Mouse (Mus musculus): ENCODE measurements around the gene Dnajc22.

DNA sequence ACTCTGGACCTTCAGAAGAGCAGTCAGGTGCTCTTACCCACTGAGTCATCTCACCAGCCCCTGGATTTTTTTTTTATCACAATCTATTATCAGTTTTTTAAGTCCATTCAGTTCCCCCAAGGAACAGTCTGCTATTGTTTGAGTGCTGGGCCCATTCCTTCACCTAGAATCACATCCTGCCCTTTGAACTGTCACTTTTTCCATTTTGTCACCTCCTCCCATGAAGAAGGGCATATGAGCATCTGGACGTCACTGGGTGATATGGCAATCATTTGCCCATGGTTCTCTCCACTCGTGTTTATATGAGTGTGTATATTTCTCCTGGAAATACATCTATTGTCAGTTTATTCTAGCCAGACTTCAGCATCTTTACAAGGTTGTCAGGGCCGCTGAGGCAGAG, 14.9 kb downstream of the Dnajc22 start:
- no peak for TF ChIP-seq E2F4 (IDR thresholded peaks at IDR 0.05; ENCODE audit: insufficient read depth)
- TF ChIP-seq TCF12 (IDR thresholded peaks at IDR 0.05; ENCODE audit: insufficient read depth, poor library complexity, severe bottlenecking) = no peak
- TF ChIP-seq USF1 (IDR thresholded peaks at IDR 0.05; ENCODE audit: low read depth) = no peak
